Mouse (Mus musculus): Measurements from ENCODE around the gene Crybg2. TPM values are rescaled to one million over a fixed set of nuclear protein-coding genes. Genes with fewer than 3 reads are reported as not detected.

Crybg2 gene
- total RNA-seq, 2 experiments from 2014 or later, result 2.7 to 3.0 TPM

DNA sequence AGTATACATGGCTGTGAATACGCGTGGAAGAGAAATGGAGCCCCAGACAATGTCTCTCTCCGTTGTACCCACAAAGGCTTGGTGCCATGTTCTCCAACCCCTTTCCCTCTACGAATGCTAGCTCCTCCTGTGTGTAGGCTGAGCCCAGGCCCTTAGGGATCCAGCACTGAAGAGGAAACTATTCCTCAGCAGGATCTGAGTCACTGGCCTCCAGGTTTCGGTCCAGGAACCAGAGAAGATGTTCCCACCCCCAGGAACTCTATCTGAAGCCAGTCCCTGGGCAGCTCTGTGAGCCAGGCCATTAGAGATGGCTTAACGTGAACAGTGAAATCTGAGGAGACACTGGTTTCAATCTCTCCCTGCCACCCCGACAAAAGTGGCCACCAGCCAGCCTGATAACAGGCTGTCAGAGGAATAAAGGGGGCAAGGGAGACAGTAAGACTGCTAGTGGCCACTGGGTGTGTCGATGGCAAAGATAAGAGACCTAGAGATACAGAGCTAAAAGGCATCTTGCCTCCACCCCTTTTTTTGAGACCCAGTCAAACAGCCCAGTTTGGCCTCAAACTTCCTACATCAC lies 72.0 kb downstream of the Crybg2 start:
- Histone ChIP-seq H3K27ac (no peak overlapping the region), H3K4me3 (no peak overlapping the region)
- no peak for DNase-seq (ENCODE audit: low spot score in 2 of 2)
- TF ChIP-seq CTCF (conservative IDR thresholded peaks at IDR 0.05), result no peak

DNA sequence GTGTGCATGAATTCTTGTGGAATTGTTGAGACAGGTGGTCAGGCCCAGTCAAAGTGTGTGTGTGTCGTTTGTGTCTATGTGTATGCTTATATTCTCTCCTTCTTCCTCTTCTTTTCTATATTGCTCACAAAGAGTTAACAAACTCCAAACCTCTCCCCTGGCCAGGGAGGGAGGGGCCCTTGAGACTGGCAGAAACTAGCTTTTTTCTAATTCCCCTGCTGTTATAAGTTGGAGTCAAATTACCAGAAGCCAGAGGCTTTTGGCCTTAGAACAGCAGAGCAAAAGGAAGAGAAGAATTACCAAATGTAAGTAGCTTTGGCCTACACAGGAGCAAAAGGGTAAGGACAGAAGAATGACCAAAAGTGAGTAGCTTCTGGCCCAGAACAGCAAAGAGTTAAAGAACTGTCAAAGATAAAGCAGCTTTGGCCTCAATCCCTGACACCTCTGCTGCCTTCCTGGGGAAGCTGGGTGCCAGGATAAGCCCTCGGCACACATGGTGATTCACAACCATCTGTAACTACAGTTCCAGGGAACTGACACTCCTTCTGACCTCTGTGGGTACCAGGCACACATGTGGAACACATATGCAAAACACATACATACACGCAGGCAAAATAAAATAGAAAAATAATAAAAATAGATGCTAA lies 75.8 kb downstream of the Crybg2 start:
- no peak for TF ChIP-seq CTCF (conservative IDR thresholded peaks at IDR 0.05)
- Histone ChIP-seq H3K4me3 (no peak overlapping the region), H3K27ac (0 out of 2 replicates have a peak overlapping the region, but pooled peaks have one; percentile 7)
- DNase-seq (ENCODE audit: low spot score in 2 of 2), result no peak

DNA sequence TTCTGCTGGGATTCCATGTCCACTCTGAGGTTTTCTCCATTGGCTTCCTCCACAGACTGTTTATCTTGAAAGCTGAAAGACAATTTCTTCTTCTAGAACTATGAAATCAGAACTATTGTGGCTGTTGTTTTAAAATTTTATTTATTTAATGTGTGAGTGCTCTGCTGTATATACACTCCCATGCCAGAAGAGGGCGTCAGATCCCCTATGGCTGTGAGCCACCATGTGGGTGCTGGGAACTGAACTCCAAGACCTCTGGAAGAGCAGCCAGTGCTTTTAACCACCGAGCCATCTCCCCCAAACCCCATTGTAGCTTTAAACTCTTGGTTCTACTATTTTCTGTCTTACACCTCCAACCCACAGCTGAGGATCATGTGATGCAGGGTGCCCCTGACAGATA lies 78.2 kb downstream of the Crybg2 start:
- TF ChIP-seq CTCF (conservative IDR thresholded peaks at IDR 0.05), result peak; percentile 47
- DNase-seq (ENCODE audit: low spot score in 2 of 2), result no peak
- H3K27ac ChIP-seq, result no peak overlapping the region
- no peak overlapping the region for H3K4me3 ChIP-seq

Other genes with a start within 250 kb of the Crybg2 start
- gene Rps6ka1, start 173.0 kb upstream of the Crybg2 start, total RNA-seq (2021), result 10 to 100 TPM in 1 of 2 experiments, 1 to 10 TPM in 1; 8.6 to 11.9 TPM
- 100 to 1,000 TPM; 123 to 125 TPM for gene Hmgn2, start 92.2 kb upstream of the Crybg2 start, total RNA-seq (2021)
- gene Dhdds, start 59.9 kb upstream of the Crybg2 start, total RNA-seq (2021), result 10 to 100 TPM; 61.7 to 62.9 TPM
- not detected for gene Lin28a, start 42.0 kb upstream of the Crybg2 start, total RNA-seq (2021)
- gene Zfp683, start 7.0 kb upstream of the Crybg2 start, total RNA-seq (2021), result not detected
- gene Cd52, start 34.3 kb downstream of the Crybg2 start, total RNA-seq (2021), result 1 to 10 TPM; 1.1 to 3.8 TPM
- 10 to 100 TPM; 34.0 to 42.4 TPM for gene Ubxn11, start 41.8 kb downstream of the Crybg2 start, total RNA-seq (2021)
- gene Sh3bgrl3, start 68.0 kb downstream of the Crybg2 start, total RNA-seq (2021), result 100 to 1,000 TPM; 257 to 267 TPM
- 10 to 100 TPM; 14.3 to 17.2 TPM for gene Cep85, start 126.3 kb downstream of the Crybg2 start, total RNA-seq (2021)
- not detected for gene Gm7534, start 142.2 kb downstream of the Crybg2 start, total RNA-seq (2021)
- gene Catsper4, start 166.6 kb downstream of the Crybg2 start, total RNA-seq (2021), result under 1 TPM in 1 of 2 experiments, not detected in 1; 0.90 TPM
- under 1 TPM; 0.38 to 0.66 TPM for gene Cnksr1, start 177.6 kb downstream of the Crybg2 start, total RNA-seq (2021)
- not detected for gene E130218I03Rik, start 182.8 kb downstream of the Crybg2 start, total RNA-seq (2021)
- gene Zfp593, start 184.8 kb downstream of the Crybg2 start, total RNA-seq (2021), result 10 to 100 TPM in 1 of 2 experiments, 1 to 10 TPM in 1; 9.0 to 10.0 TPM
- not detected for gene Gm30191, start 186.1 kb downstream of the Crybg2 start, total RNA-seq (2021)
- gene Grrp1, start 193.3 kb downstream of the Crybg2 start, total RNA-seq (2021), result 1 to 10 TPM; 2.7 to 4.0 TPM
- gene Pdik1l, start 227.1 kb downstream of the Crybg2 start, total RNA-seq (2021), result 10 to 100 TPM; 16.9 to 18.6 TPM